Mouse (Mus musculus): ENCODE measurements at regions not wholly inside any gene's neighbourhood (a gene's known extent, or its start where the extent isn't known, plus 50 kb on each side); places are given as distances from the start of the nearest gene placed in this dataset.

GRCm38 (mm10) chr13:71121484-71121883 is 279.9 kb upstream of the Adamts16 start:
- TF ChIP-seq POLR2A (IDR thresholded peaks at IDR 0.05; ENCODE audit: insufficient read depth, low read depth, low read length) = no peak
- no peak for TF ChIP-seq CTCF (IDR thresholded peaks at IDR 0.05)
- no peak for TF ChIP-seq EP300 (IDR thresholded peaks at IDR 0.05; ENCODE audit: insufficient read depth, low read depth, low read length)

Data from heart, adult 2 months (tissue).